Mouse (Mus musculus) testis, postnatal 14 days (tissue): ENCODE measurements at regions not wholly inside any gene's neighbourhood (a gene's known extent, or its start where the extent isn't known, plus 50 kb on each side); places are given as distances from the start of the nearest gene placed in this dataset.

Experiments
- DNase-seq: peaks from one replicate; pipeline ENCODE4 v3.0.0; 2021; ENCODE audit warnings: low spot score

GRCm38 (mm10) chr11:71670111-71671050 lies 79.3 kb upstream of the Wscd1 start:
- DNase-seq = no peak

- no peak for DNase-seq
Measured at GRCm38 (mm10) chr11:71672171-71673050, 77.3 kb upstream of the Wscd1 start.

GRCm38 (mm10) chr11:71674319-71674718 lies 75.4 kb upstream of the Wscd1 start:
- peak; percentile 31 for DNase-seq

DNA sequence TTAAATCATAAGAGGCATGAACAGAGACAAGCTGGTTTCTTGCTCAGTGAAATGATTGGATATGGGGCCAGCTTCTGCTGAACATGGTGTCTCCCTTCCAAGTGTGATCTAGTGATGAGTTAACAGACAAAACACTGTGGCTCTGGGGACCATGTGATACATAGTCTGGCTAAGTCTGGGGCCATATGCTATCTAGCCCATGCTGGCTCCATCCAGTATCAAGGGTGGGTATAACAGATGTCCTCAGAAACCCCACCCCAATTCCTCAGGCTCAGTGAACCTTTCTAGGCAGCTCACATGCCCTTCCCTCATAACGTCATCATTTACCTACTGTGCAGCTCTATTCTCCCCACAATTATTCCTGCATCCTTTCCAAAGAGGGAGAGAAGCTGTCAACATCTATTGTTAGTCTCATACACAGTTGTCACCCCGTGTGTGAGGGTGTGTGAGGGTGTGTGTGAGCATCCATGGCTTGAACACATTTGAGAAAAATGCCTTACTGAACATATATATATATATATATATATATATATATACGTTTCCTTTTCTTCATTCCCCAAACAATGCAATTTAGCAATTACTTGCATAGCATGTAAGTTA lies 73.9 kb upstream of the Wscd1 start:
- no peak for DNase-seq

DNA sequence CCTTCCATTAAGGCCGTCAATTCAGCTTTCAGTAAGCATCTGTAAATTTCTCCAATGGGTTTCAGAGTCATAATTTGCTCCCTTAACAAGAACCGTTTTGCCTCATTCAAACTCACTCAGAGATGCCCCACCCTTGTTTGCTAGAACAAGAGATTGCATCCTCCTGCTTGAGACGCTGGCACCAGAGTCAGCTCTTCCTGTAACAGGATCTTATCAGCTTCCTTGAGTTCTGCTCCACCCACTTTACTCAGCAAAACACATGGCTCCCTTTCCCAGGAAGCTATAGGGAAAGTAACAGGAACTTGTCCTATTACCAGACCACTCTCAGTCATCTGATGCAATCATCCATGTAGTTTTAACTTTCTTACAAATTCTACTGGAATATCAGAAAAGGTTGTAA lies 52.7 kb upstream of the Wscd1 start:
- no peak for DNase-seq

GRCm38 (mm10) chr11:71698836-71699235 lies 50.9 kb upstream of the Wscd1 start:
- DNase-seq = no peak
